Mouse (Mus musculus) common myeloid progenitor, adult 5-6 weeks (primary cell): ENCODE measurements at regions not wholly inside any gene's neighbourhood (a gene's known extent, or its start where the extent isn't known, plus 50 kb on each side); places are given as distances from the start of the nearest gene placed in this dataset.

ENCODE experiments used
- ATAC-seq: replicated peaks from 2 replicates; pipeline ENCODE4 v1.8.0; 2016; ENCODE audit warnings: low read depth, mild to moderate bottlenecking, moderate TSS enrichment, inconsistent platforms; ENCODE audit not compliant: poor library complexity, severe bottlenecking

DNA sequence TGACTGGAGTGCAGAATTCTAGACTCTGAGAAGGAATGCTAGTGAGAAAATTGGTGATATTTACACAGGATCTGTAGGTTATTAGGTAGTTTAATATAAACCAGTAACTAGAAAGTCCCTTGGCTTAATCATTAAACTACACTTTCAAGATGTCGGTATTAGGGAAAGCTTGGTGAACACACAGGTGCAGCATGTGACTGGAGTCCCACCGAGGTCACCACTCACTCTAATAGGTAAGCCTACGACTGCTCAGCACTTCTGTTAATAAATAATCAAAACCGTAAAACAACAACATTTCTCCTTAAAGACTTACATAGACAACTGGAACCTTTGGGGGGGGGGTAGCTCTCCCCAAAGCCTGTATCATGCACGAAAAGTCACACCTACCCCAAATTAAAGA lies 125.1 kb downstream of the Polr2m start:
- ATAC-seq, result no peak

DNA sequence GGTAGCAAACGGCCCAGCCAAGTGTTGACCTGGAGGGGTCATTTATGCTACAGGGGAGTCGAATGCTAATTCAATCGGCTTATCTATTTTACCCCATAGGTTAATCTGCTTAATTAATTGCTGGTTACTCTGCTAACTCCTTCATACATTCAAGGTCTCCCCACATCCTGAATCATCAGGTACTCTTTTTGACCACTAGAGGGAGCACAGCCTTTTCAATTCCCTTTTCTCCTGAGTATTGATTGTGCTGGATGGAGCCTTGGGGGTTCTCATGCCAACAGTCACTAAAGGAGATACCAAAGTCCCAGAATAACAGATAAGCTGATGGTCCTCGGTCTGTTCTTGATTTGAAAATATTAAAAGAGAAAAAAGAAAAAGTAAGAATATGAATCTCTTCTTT lies 126.8 kb downstream of the Polr2m start:
- 0 out of 2 replicates have a peak, but pooled peaks have one; percentile 52 for ATAC-seq

DNA sequence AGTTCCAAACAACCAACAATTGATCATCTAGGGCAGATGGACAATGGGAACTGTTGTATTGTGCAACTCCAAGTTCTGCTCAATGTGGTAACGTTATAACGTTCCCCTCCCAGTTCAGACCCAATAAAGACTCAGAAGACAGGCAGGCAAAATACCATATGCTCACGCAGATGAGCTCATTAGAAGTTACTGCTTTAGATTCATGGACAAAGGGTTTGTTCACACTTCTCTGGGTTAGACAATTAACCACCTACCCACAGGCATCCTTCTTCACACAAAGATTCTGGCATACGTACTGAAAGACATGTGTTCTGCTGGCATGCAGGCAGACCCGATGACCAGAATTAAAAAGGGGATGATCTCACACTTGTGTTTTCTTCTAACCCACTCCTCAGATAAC lies 130.0 kb downstream of the Polr2m start:
- no peak for ATAC-seq
